Mouse (Mus musculus): ENCODE measurements around the gene Fzr1. TPM values are rescaled to one million over a fixed set of nuclear protein-coding genes. Genes with fewer than 3 reads are reported as not detected.

Fzr1 gene
- total and polyA plus RNA-seq, 3 experiments, result 33.1 to 75.4 (median 44.5) TPM

- Histone ChIP-seq H3K79me2 (replicated peaks; ENCODE audit: control insufficient read depth, extremely low read depth, insufficient read depth, poor library complexity, severe bottlenecking) (peaks cover 8% of the 10 kb centered on the region; the same call in 1 of the 2 replicates), H3K9ac (ENCODE audit: insufficient read depth, low read depth) (no peak overlapping the region), H3K4me2 (ENCODE audit: insufficient read depth, low read depth, poor library complexity, severe bottlenecking) (peak overlapping the region; percentile 39; the same call in 1 of the 2 replicates), H3K4me3 (replicated peaks in 1 of 3; ENCODE audit: low read depth in 2 of 3, low read length in 2 of 3, poor library complexity in 1 of 3) (no peak overlapping the region), H3K9me3 (replicated peaks; ENCODE audit: low read length) (no peaks in the 10 kb centered on the region), H3K27me3 (replicated peaks) (no peaks in the 10 kb centered on the region), H3K36me3 (replicated peaks in 1 of 2; ENCODE audit: control insufficient read depth in 1 of 2, insufficient read depth in 1 of 2, low read length in 1 of 2) (peaks cover 21 to 56% of the 10 kb centered on the region in 2 experiments), H3K4me1 (ENCODE audit: control insufficient read depth in 1 of 2, insufficient read depth in 2 of 2) (peaks cover 53 to 64% of the 10 kb centered on the region in 2 experiments), H3K27ac (ENCODE audit: insufficient read depth, low read depth) (peak overlapping the region; percentile 30; the same call in 1 of the 2 replicates)
- TF ChIP-seq POLR2AphosphoS2 (IDR thresholded peaks at IDR 0.05; ENCODE audit: low read depth, low read length), result no peak
- no peak for TF ChIP-seq MAFK (IDR thresholded peaks at IDR 0.05; ENCODE audit: insufficient replicate concordance, low read length)
- TF ChIP-seq ZMIZ1 (IDR thresholded peaks at IDR 0.05; ENCODE audit: low read depth, low read length), result no peak
- TF ChIP-seq MYC (IDR thresholded peaks at IDR 0.05; ENCODE audit: low read depth, low read length), result no peak
- no peak for TF ChIP-seq CTCF (conservative IDR thresholded peaks at IDR 0.05 in 1 of 2, IDR thresholded peaks at IDR 0.05 in 1 of 2; ENCODE audit: low read depth in 2 of 2, low read length in 2 of 2)
- TF ChIP-seq TCF12 (IDR thresholded peaks at IDR 0.05; ENCODE audit: low read depth, low read length), result no peak
- no peak for TF ChIP-seq EP300 (IDR thresholded peaks at IDR 0.05; ENCODE audit: low read length)
- TF ChIP-seq MAX (IDR thresholded peaks at IDR 0.05; ENCODE audit: low read length), result no peak
- no peak for TF ChIP-seq RAD21 (IDR thresholded peaks at IDR 0.05; ENCODE audit: low read depth, low read length)
- 0 out of 2 replicates have a peak, but pooled peaks have one; percentile 27 for TF ChIP-seq CHD1 (IDR thresholded peaks at IDR 0.05; ENCODE audit: low read depth, low read length)
- 0 out of 2 replicates have a peak, but pooled peaks have one; percentile 23 for TF ChIP-seq CHD2 (IDR thresholded peaks at IDR 0.05; ENCODE audit: low read length)
- no peak for TF ChIP-seq BHLHE40 (IDR thresholded peaks at IDR 0.05; ENCODE audit: low read depth, low read length)
- 0 out of 2 replicates have a peak, but pooled peaks have one; percentile 24 for TF ChIP-seq MAZ (IDR thresholded peaks at IDR 0.05; ENCODE audit: low read depth, low read length)
- DNase-seq (ENCODE audit: extremely low read depth), result no peak
- in situ Hi-C loops (cut with MboI; ENCODE audit: low pct_ligation_motif_present, low pct_unique_long_range_greater_than_20kb, low sequenced_read_pairs), result no loop called here
- dilution Hi-C loops (cut with MboI; ENCODE audit: extremely low pct_ligation_motif_present, extremely low pct_unique_long_range_greater_than_20kb, low sequenced_read_pairs), result no loop called here
Observed at GRCm38 (mm10) chr10:81414682-81415081, 36.4 kb upstream of the Fzr1 start.

DNA sequence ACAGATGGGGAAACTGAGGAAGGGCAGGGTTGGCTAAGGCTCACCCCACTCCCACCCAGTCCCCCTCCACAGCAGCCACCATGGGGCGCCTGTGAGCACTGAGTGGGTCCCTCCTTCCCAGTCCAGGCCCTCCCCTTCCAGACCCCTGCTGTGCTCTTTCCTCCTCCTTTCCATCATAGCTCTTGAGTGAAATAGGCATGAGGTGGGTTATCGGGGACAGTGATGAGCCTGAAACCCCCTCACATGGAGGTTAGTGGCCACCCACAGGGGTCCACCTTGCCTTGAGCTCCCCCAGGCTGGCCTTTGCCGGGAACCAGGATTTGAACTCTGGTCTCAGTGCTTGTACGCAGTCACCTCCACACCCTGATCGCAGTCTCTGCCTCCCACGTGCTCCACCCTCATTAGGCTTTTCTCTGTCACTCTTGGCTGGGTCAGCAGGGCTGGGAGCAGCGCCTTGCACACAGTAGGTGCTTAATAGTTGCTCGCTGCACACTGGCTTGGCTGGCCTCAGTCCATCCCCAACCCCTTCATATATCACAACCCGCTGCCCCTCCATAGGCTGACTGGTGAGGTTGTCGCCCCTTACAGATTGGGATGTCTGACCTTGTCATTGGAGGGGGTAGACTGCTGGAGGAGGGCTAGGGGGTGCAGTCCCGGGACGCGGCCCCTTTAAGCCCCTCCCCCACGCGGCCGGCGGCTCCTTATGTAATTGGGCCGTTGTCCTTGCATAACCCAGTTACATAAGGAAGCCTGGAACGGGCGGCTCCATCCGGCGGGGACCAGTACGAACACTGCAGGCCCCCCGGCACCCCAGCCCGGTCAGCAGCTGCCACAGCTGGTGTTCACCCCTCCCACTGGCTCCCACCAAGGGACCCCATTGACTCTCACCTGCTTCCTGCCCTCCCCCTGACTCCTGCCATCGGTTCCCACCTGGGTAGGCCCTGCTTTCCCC is 35.3 kb upstream of the Fzr1 start:
- peaks cover 16 to 47% of the 10 kb centered on the region in 2 experiments for H3K36me3 ChIP-seq (replicated peaks in 1 of 2; ENCODE audit: control insufficient read depth in 1 of 2, insufficient read depth in 1 of 2, low read length in 1 of 2)
- H3K27ac ChIP-seq (ENCODE audit: insufficient read depth, low read depth), result no peak overlapping the region
- H3K9ac ChIP-seq (ENCODE audit: insufficient read depth, low read depth), result no peak overlapping the region
- H3K79me2 ChIP-seq (replicated peaks; ENCODE audit: control insufficient read depth, extremely low read depth, insufficient read depth, poor library complexity, severe bottlenecking), result 0 out of 2 replicates have a peak, but pooled peaks cover 8% of the 10 kb centered on the region
- no peak for DNase-seq (ENCODE audit: extremely low read depth)
- dilution Hi-C loops (cut with MboI; ENCODE audit: extremely low pct_ligation_motif_present, extremely low pct_unique_long_range_greater_than_20kb, low sequenced_read_pairs), result no loop called here
- H3K4me3 ChIP-seq (replicated peaks in 1 of 3; ENCODE audit: low read depth in 2 of 3, low read length in 2 of 3, poor library complexity in 1 of 3), result no peak overlapping the region
- no peaks in the 10 kb centered on the region for H3K27me3 ChIP-seq (replicated peaks)
- H3K4me1 ChIP-seq (ENCODE audit: control insufficient read depth in 1 of 2, insufficient read depth in 2 of 2), result peaks cover 58 to 71% of the 10 kb centered on the region in 2 experiments
- no peak overlapping the region for H3K4me2 ChIP-seq (ENCODE audit: insufficient read depth, low read depth, poor library complexity, severe bottlenecking)
- in situ Hi-C loops (cut with MboI; ENCODE audit: low pct_ligation_motif_present, low pct_unique_long_range_greater_than_20kb, low sequenced_read_pairs), result no loop called here
- no peaks in the 10 kb centered on the region for H3K9me3 ChIP-seq (replicated peaks; ENCODE audit: low read length)
- TF ChIP-seq BHLHE40 (IDR thresholded peaks at IDR 0.05; ENCODE audit: low read depth, low read length) (no peak), ZKSCAN1 (IDR thresholded peaks at IDR 0.05; ENCODE audit: borderline replicate concordance, low read depth, low read length) (peak; percentile 46; the same call in 1 of the 2 replicates), TCF12 (IDR thresholded peaks at IDR 0.05; ENCODE audit: low read depth, low read length) (no peak), ZNF384 (IDR thresholded peaks at IDR 0.05; ENCODE audit: low read depth, low read length) (no peak), CTCF (conservative IDR thresholded peaks at IDR 0.05 in 1 of 2, IDR thresholded peaks at IDR 0.05 in 1 of 2; ENCODE audit: low read depth in 2 of 2, low read length in 2 of 2) (0 out of 4 replicates have a peak, but pooled peaks of 1 of the 2 experiments have one; percentile 11), MAX (IDR thresholded peaks at IDR 0.05; ENCODE audit: low read length) (no peak)
